Mouse (Mus musculus): ENCODE data around the gene Uox. TPM values are rescaled to one million over a fixed set of nuclear protein-coding genes. Genes with fewer than 3 reads are reported as not detected.

Gene Uox
- total and polyA plus RNA-seq, 2 experiments from 2014 or later: 0.16 to 0.20 TPM

GRCm38 (mm10) chr3:146596387-146596786 is 26.2 kb downstream of the Uox start:
- H3K9me3 ChIP-seq (ENCODE audit: low read length): no peaks in the 10 kb centered on the region
- no peak overlapping the region for H3K27ac ChIP-seq
- no peak for ATAC-seq
- H3K27me3 ChIP-seq (ENCODE audit: insufficient read depth, low read length): no peaks in the 10 kb centered on the region
- no peak for TF ChIP-seq CTCF (IDR thresholded peaks at IDR 0.05; ENCODE audit: low read depth)
- WGBS: 89% methylated on average over 8 of the region's 8 CpGs
- no peak overlapping the region for H3K4me2 ChIP-seq (ENCODE audit: low read depth, low read length)
- H3K4me1 ChIP-seq (ENCODE audit: insufficient read depth, low read length): no peaks in the 10 kb centered on the region
- H3K9ac ChIP-seq (replicated peaks; ENCODE audit: low read length): no peak overlapping the region
- no peaks in the 10 kb centered on the region for H3K36me3 ChIP-seq (ENCODE audit: insufficient read depth, low read length)
- no peak overlapping the region for H3K4me3 ChIP-seq (ENCODE audit: low read length)
- DNase-seq (ENCODE audit: low spot score): no peak

- WGBS: 92% methylated on average over 7 of the region's 7 CpGs
- DNase-seq (ENCODE audit: low spot score) (no peak), ATAC-seq (no peak)
- Histone ChIP-seq H3K9ac (replicated peaks; ENCODE audit: low read length) (no peak overlapping the region), H3K27me3 (ENCODE audit: insufficient read depth, low read length) (no peaks in the 10 kb centered on the region), H3K27ac (no peak overlapping the region), H3K4me3 (ENCODE audit: low read length) (no peak overlapping the region), H3K36me3 (ENCODE audit: insufficient read depth, low read length) (no peaks in the 10 kb centered on the region), H3K4me1 (ENCODE audit: insufficient read depth, low read length) (no peaks in the 10 kb centered on the region), H3K4me2 (ENCODE audit: low read depth, low read length) (no peak overlapping the region), H3K9me3 (ENCODE audit: low read length) (no peaks in the 10 kb centered on the region)
- TF ChIP-seq CTCF (IDR thresholded peaks at IDR 0.05; ENCODE audit: low read depth): no peak
Measured at GRCm38 (mm10) chr3:146596864-146597263, 26.6 kb downstream of the Uox start.

- H3K36me3 ChIP-seq (ENCODE audit: insufficient read depth, low read length): no peaks in the 10 kb centered on the region
- H3K4me2 ChIP-seq (ENCODE audit: low read depth, low read length): no peak overlapping the region
- ATAC-seq: no peak
- no peak for DNase-seq (ENCODE audit: low spot score)
- no peak for TF ChIP-seq CTCF (IDR thresholded peaks at IDR 0.05; ENCODE audit: low read depth)
- no peaks in the 10 kb centered on the region for H3K9me3 ChIP-seq (ENCODE audit: low read length)
- no peak overlapping the region for H3K9ac ChIP-seq (replicated peaks; ENCODE audit: low read length)
- H3K27ac ChIP-seq: no peak overlapping the region
- 89% methylated on average over 6 of the region's 6 CpGs for WGBS
- H3K4me1 ChIP-seq (ENCODE audit: insufficient read depth, low read length): no peaks in the 10 kb centered on the region
- no peak overlapping the region for H3K4me3 ChIP-seq (ENCODE audit: low read length)
- no peaks in the 10 kb centered on the region for H3K27me3 ChIP-seq (ENCODE audit: insufficient read depth, low read length)
Measured at GRCm38 (mm10) chr3:146598411-146598810, 28.2 kb downstream of the Uox start.

- ATAC-seq (no peak), DNase-seq (ENCODE audit: low spot score) (no peak)
- no peak overlapping the region for H3K4me2 ChIP-seq (ENCODE audit: low read depth, low read length)
- H3K36me3 ChIP-seq (ENCODE audit: insufficient read depth, low read length): no peaks in the 10 kb centered on the region
- 83% methylated on average over 6 of the region's 6 CpGs for WGBS
- H3K9ac ChIP-seq (replicated peaks; ENCODE audit: low read length): no peak overlapping the region
- H3K27ac ChIP-seq: no peak overlapping the region
- TF ChIP-seq CTCF (IDR thresholded peaks at IDR 0.05; ENCODE audit: low read depth): no peak
- H3K27me3 ChIP-seq (ENCODE audit: insufficient read depth, low read length): no peaks in the 10 kb centered on the region
- no peaks in the 10 kb centered on the region for H3K4me1 ChIP-seq (ENCODE audit: insufficient read depth, low read length)
- H3K9me3 ChIP-seq (ENCODE audit: low read length): no peaks in the 10 kb centered on the region
- no peak overlapping the region for H3K4me3 ChIP-seq (ENCODE audit: low read length)
Measured at GRCm38 (mm10) chr3:146599198-146599900, 29.1 kb downstream of the Uox start.

- Histone ChIP-seq H3K36me3 (ENCODE audit: insufficient read depth, low read length) (no peaks in the 10 kb centered on the region), H3K9ac (replicated peaks; ENCODE audit: low read length) (no peak overlapping the region), H3K9me3 (ENCODE audit: low read length) (no peaks in the 10 kb centered on the region), H3K4me3 (ENCODE audit: low read length) (no peak overlapping the region), H3K4me1 (ENCODE audit: insufficient read depth, low read length) (no peaks in the 10 kb centered on the region), H3K27ac (no peak overlapping the region), H3K4me2 (ENCODE audit: low read depth, low read length) (no peak overlapping the region), H3K27me3 (ENCODE audit: insufficient read depth, low read length) (no peaks in the 10 kb centered on the region)
- 96% methylated on average over 2 of the region's 2 CpGs for WGBS
- ATAC-seq (0 out of 2 replicates have a peak, but pooled peaks have one; percentile 15), DNase-seq (ENCODE audit: low spot score) (no peak)
- no peak for TF ChIP-seq CTCF (IDR thresholded peaks at IDR 0.05; ENCODE audit: low read depth)
Measured at GRCm38 (mm10) chr3:146601205-146601604, 31.0 kb downstream of the Uox start.

GRCm38 (mm10) chr3:146602531-146602930 is 32.3 kb downstream of the Uox start:
- Histone ChIP-seq H3K27ac (no peak overlapping the region), H3K9me3 (ENCODE audit: low read length) (no peaks in the 10 kb centered on the region), H3K4me3 (ENCODE audit: low read length) (no peak overlapping the region), H3K36me3 (ENCODE audit: insufficient read depth, low read length) (no peaks in the 10 kb centered on the region), H3K9ac (replicated peaks; ENCODE audit: low read length) (no peak overlapping the region), H3K27me3 (ENCODE audit: insufficient read depth, low read length) (no peaks in the 10 kb centered on the region), H3K4me2 (ENCODE audit: low read depth, low read length) (no peak overlapping the region), H3K4me1 (ENCODE audit: insufficient read depth, low read length) (peaks cover 4% of the 10 kb centered on the region)
- no peak for TF ChIP-seq CTCF (IDR thresholded peaks at IDR 0.05; ENCODE audit: low read depth)
- ATAC-seq (no peak), DNase-seq (ENCODE audit: low spot score) (no peak)
- WGBS: 93% methylated on average over 3 of the region's 3 CpGs

- TF ChIP-seq CTCF (IDR thresholded peaks at IDR 0.05; ENCODE audit: low read depth): no peak
- no peak for DNase-seq (ENCODE audit: low spot score)
Measured at GRCm38 (mm10) chr3:146604647-146605046, 34.4 kb downstream of the Uox start.

More at GRCm38 (mm10) chr3:146604647-146605046, 34.4 kb downstream of the Uox start:
- Histone ChIP-seq H3K27ac (no peak overlapping the region), H3K4me3 (ENCODE audit: low read length) (no peak overlapping the region), H3K4me1 (ENCODE audit: insufficient read depth, low read length) (peaks cover 7% of the 10 kb centered on the region), H3K27me3 (ENCODE audit: insufficient read depth, low read length) (no peaks in the 10 kb centered on the region), H3K9ac (replicated peaks; ENCODE audit: low read length) (no peak overlapping the region), H3K9me3 (ENCODE audit: low read length) (no peaks in the 10 kb centered on the region), H3K36me3 (ENCODE audit: insufficient read depth, low read length) (no peaks in the 10 kb centered on the region), H3K4me2 (ENCODE audit: low read depth, low read length) (no peak overlapping the region)
- no peak for ATAC-seq
- 81% methylated on average over 9 of the region's 9 CpGs for WGBS
